Mouse (Mus musculus): Measurements from ENCODE around the gene Cd46.

The Cd46 gene

GRCm38 (mm10) chr1:195092220-195092720 lies at the start of gene Cd46:
Cd46 (minus strand) TSS chr1:195092249.
- DNase-seq (ENCODE audit: low read depth in 2 of 2, low spot score in 2 of 2): peak; percentile 28 to 44

GRCm38 (mm10) chr1:195132070-195132469 lies 40.0 kb upstream of the Cd46 start:
- DNase-seq (ENCODE audit: low read depth in 2 of 2, low spot score in 2 of 2): no peak

GRCm38 (mm10) chr1:195131675-195132015 lies 39.6 kb upstream of the Cd46 start:
- DNase-seq (ENCODE audit: low read depth in 2 of 2, low spot score in 2 of 2): no peak

- peak; percentile 79 to 83 for DNase-seq (ENCODE audit: low read depth in 2 of 2, low spot score in 2 of 2)
Observed at GRCm38 (mm10) chr1:195130953-195131674, 39.1 kb upstream of the Cd46 start, which contains the start of gene Cr1l. Cr1l (minus strand) TSS chr1:195131586.

GRCm38 (mm10) chr1:195130479-195130878 lies 38.4 kb upstream of the Cd46 start:
- no peak for DNase-seq (ENCODE audit: low read depth in 2 of 2, low spot score in 2 of 2)

- no peak for DNase-seq (ENCODE audit: low read depth in 2 of 2, low spot score in 2 of 2)
Observed at GRCm38 (mm10) chr1:195129867-195130266, 37.8 kb upstream of the Cd46 start.

GRCm38 (mm10) chr1:195114414-195114813 lies 22.4 kb upstream of the Cd46 start:
- DNase-seq (ENCODE audit: low read depth in 2 of 2, low spot score in 2 of 2): no peak

GRCm38 (mm10) chr1:195113621-195114020 lies 21.6 kb upstream of the Cd46 start:
- no peak for DNase-seq (ENCODE audit: low read depth in 2 of 2, low spot score in 2 of 2)

GRCm38 (mm10) chr1:195100693-195101092 lies 8.6 kb upstream of the Cd46 start:
- DNase-seq (ENCODE audit: low read depth in 2 of 2, low spot score in 2 of 2): no peak

- DNase-seq (ENCODE audit: low read depth in 2 of 2, low spot score in 2 of 2): no peak
Observed at GRCm38 (mm10) chr1:195098004-195098403, 6.0 kb upstream of the Cd46 start.

GRCm38 (mm10) chr1:195091699-195092219 lies 290 bp downstream of the Cd46 start:
- no peak for DNase-seq (ENCODE audit: low read depth in 2 of 2, low spot score in 2 of 2)

GRCm38 (mm10) chr1:195082142-195082541 lies 9.9 kb downstream of the Cd46 start:
- DNase-seq (ENCODE audit: low read depth in 2 of 2, low spot score in 2 of 2): no peak

GRCm38 (mm10) chr1:195040437-195040836 lies 51.6 kb downstream of the Cd46 start:
- no peak for DNase-seq (ENCODE audit: low read depth in 2 of 2, low spot score in 2 of 2)

GRCm38 (mm10) chr1:195038386-195038785 lies 53.7 kb downstream of the Cd46 start:
- no peak for DNase-seq (ENCODE audit: low read depth in 2 of 2, low spot score in 2 of 2)

GRCm38 (mm10) chr1:195037985-195038384 lies 54.1 kb downstream of the Cd46 start:
- DNase-seq (ENCODE audit: low read depth in 2 of 2, low spot score in 2 of 2): no peak

- no peak for DNase-seq (ENCODE audit: low read depth in 2 of 2, low spot score in 2 of 2)
Observed at GRCm38 (mm10) chr1:195037483-195037882, 54.6 kb downstream of the Cd46 start.

GRCm38 (mm10) chr1:195033941-195034340 lies 58.1 kb downstream of the Cd46 start:
- DNase-seq (ENCODE audit: low read depth in 2 of 2, low spot score in 2 of 2): no peak

GRCm38 (mm10) chr1:195032738-195033137 lies 59.3 kb downstream of the Cd46 start:
- no peak for DNase-seq (ENCODE audit: low read depth in 2 of 2, low spot score in 2 of 2)

- DNase-seq (ENCODE audit: low read depth in 2 of 2, low spot score in 2 of 2): no peak
Observed at GRCm38 (mm10) chr1:195031786-195032185, 60.3 kb downstream of the Cd46 start.

- no peak for DNase-seq (ENCODE audit: low read depth in 2 of 2, low spot score in 2 of 2)
Observed at GRCm38 (mm10) chr1:195027507-195027906, 64.5 kb downstream of the Cd46 start.

GRCm38 (mm10) chr1:195023848-195024247 lies 68.2 kb downstream of the Cd46 start:
- DNase-seq (ENCODE audit: low read depth in 2 of 2, low spot score in 2 of 2): no peak

GRCm38 (mm10) chr1:195021831-195022230 lies 70.2 kb downstream of the Cd46 start:
- no peak for DNase-seq (ENCODE audit: low read depth in 2 of 2, low spot score in 2 of 2)
